Mouse (Mus musculus) liver, embryonic 14.5 days (tissue): ENCODE measurements around the gene Carmil1. TPM values are rescaled to one million over a fixed set of nuclear protein-coding genes. Genes with fewer than 3 reads are reported as not detected.
A peak's percentile ranks its signal among the peaks of the same experiment; 100 is the strongest.

Source experiments
- ATAC-seq: fragments of 200-750 bp; cut with Nextera tagmentation; 2 replicates; pipeline ENCODE4 v1.8.0; 2017; ENCODE audit warnings: moderate number of reproducible peaks, mild to moderate bottlenecking, moderate library complexity; ENCODE audit not compliant: insufficient read depth
- DNase-seq, 3 experiments: peaks; one replicate each; pipeline ENCODE4 v3.0.0-alpha.2; 2012 to 2013; ENCODE audit warnings: low read depth in 3 of 3, low spot score in 3 of 3
- H3K27ac ChIP-seq: fragments of 300-500 bp; sonication (generic); 2 replicates; pipeline ENCODE4 v1.5.1; 2014; ENCODE audit warnings: moderate library complexity, mild to moderate bottlenecking, control low read depth, inconsistent platforms
- H3K27me3 ChIP-seq: fragments of 300-500 bp; sonication (generic); 2 replicates; pipeline ENCODE4 v1.6.1; 2014; ENCODE audit warnings: mild to moderate bottlenecking, low read length, moderate library complexity; ENCODE audit not compliant: control insufficient read depth, insufficient read depth
- H3K36me3 ChIP-seq: fragments of 300-500 bp; sonication (generic); replicated peaks from 2 replicates; pipeline ENCODE4 v1.6.1; 2014; ENCODE audit warnings: low read depth; ENCODE audit not compliant: control insufficient read depth, insufficient read depth
- H3K4me1 ChIP-seq, 2 experiments: fragments of 200-500 bp in 1 of 2; fragments of 300-500 bp in 1 of 2; sonication (generic) in 1 of 2; replicated peaks; 2 replicates each; pipeline ENCODE4 v1.6.1; 2012 to 2014; ENCODE audit warnings: antibody characterized with exemption in 1 of 2, inconsistent platforms in 1 of 2, low read length in 1 of 2; ENCODE audit not compliant: control insufficient read depth in 2 of 2, insufficient read depth in 2 of 2
- H3K4me2 ChIP-seq: fragments of 300-500 bp; sonication (generic); 2 replicates; pipeline ENCODE4 v1.6.1; 2014; ENCODE audit warnings: low read depth, mild to moderate bottlenecking, control low read depth, moderate library complexity
- H3K4me3 ChIP-seq, 2 experiments: fragments of 200-500 bp in 1 of 2; fragments of 300-500 bp in 1 of 2; sonication (generic) in 1 of 2; 2 replicates each; pipeline ENCODE4 v1.5.1; 2012 to 2014; ENCODE audit warnings: low read depth in 2 of 2, low read length in 2 of 2, mild to moderate bottlenecking in 2 of 2, control low read depth in 1 of 2, inconsistent platforms in 1 of 2, moderate library complexity in 1 of 2; ENCODE audit not compliant: insufficient read depth in 1 of 2
- H3K9ac ChIP-seq: fragments of 300-500 bp; sonication (generic); replicated peaks from 2 replicates; pipeline ENCODE4 v1.6.1; 2014; ENCODE audit warnings: mild to moderate bottlenecking, control low read depth, moderate library complexity
- H3K9me3 ChIP-seq: fragments of 300-500 bp; sonication (generic); 2 replicates; pipeline ENCODE4 v1.6.1; 2016; ENCODE audit warnings: low read length, mixed read lengths; ENCODE audit not compliant: control insufficient read depth
- CTCF ChIP-seq: IDR thresholded peaks from 2 replicates; pipeline ENCODE4 v1.5.1; 2016; ENCODE audit warnings: antibody characterized with exemption, low read depth, control low read depth
- EP300 ChIP-seq: IDR thresholded peaks from 2 replicates; pipeline ENCODE4 v1.6.1; 2016; ENCODE audit warnings: antibody characterized with exemption, low read depth
- WGBS: fragments of 180-500 bp; shearing (Covaris S2); extraction: QIAGEN DNeasy Blood & Tissue Kit; methylation state at CpG from one replicate; pipeline ENCODE4 v1.1.7; 2014; ENCODE audit not compliant: insufficient replicate concordance; 5-methylcytosine and 5-hydroxymethylcytosine counted together
- polyA plus RNA-seq, 2 experiments: library from polyadenylated mRNA; depleted of rRNA in 1 of 2; stranded (reverse) in 1 of 2; unstranded in 1 of 2; fragments of >200 nt; fragmentation: Nextera tagmentation in 1 of 2; extraction: Ambion mirVana in 1 of 2; gene quantifications; 2 replicates each; pipeline versions ENCODE4 v1.2.1 to v1.2.3; 2012 to 2014

Carmil1 gene
- polyA plus RNA-seq, 2 experiments: 1.8 to 4.2 TPM

GRCm38 (mm10) chr13:24103152-24103551 lies 177.4 kb downstream of the Carmil1 start:
- no peak overlapping the region for H3K9ac ChIP-seq
- no peak overlapping the region for H3K4me2 ChIP-seq
- no peaks in the 10 kb centered on the region; a peak in 1 of 4 replicates for H3K4me1 ChIP-seq
- no peak for ATAC-seq
- H3K36me3 ChIP-seq: no peaks in the 10 kb centered on the region
- no peaks in the 10 kb centered on the region for H3K9me3 ChIP-seq
- 43% methylated on average over 2 of the region's 2 CpGs for WGBS
- no peak for DNase-seq
- no peak for TF ChIP-seq CTCF
- no peak for TF ChIP-seq EP300
- no peak overlapping the region for H3K4me3 ChIP-seq
- no peak overlapping the region for H3K27ac ChIP-seq
- H3K27me3 ChIP-seq: no peaks in the 10 kb centered on the region

DNA sequence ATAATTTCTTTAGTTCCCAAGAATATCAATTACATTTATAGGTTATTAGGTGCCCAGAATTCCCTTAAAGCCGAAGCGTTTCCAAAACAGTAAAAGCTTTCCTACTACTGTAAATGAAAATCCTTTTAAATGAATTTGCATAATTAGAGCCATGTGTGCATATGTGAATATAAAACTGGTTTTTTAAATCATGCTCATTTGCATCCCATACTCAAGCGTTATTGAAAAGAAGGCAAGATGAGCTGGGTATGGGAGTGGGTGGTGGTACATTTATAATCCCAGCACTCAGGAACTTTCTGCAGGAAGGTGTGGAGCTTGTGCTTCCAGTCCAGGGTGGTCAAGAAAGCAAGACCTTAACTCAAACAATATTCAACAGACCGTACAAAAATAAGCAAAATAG lies 178.3 kb downstream of the Carmil1 start:
- 72% methylated on average over 4 of the region's 4 CpGs for WGBS
- H3K27ac ChIP-seq: no peak overlapping the region
- no peaks in the 10 kb centered on the region for H3K9me3 ChIP-seq
- H3K4me1 ChIP-seq: no peaks in the 10 kb centered on the region; a peak in 1 of 4 replicates
- no peak overlapping the region for H3K4me2 ChIP-seq
- no peaks in the 10 kb centered on the region for H3K27me3 ChIP-seq
- no peak for TF ChIP-seq CTCF
- TF ChIP-seq EP300: no peak
- no peak for DNase-seq
- H3K36me3 ChIP-seq: no peaks in the 10 kb centered on the region
- no peak overlapping the region for H3K9ac ChIP-seq
- H3K4me3 ChIP-seq: no peak overlapping the region
- ATAC-seq: no peak

- Histone ChIP-seq H3K36me3 (no peaks in the 10 kb centered on the region), H3K27me3 (no peaks in the 10 kb centered on the region), H3K27ac (no peak overlapping the region), H3K9ac (no peak overlapping the region), H3K9me3 (no peaks in the 10 kb centered on the region), H3K4me1 (no peaks in the 10 kb centered on the region; a peak in 1 of 4 replicates), H3K4me2 (no peak overlapping the region), H3K4me3 (no peak overlapping the region)
- TF ChIP-seq CTCF (no peak), EP300 (no peak)
- DNase-seq (no peak), ATAC-seq (no peak)
- 60% methylated on average over 11 of the region's 11 CpGs for WGBS
Observed at GRCm38 (mm10) chr13:24101157-24102130, 179.2 kb downstream of the Carmil1 start.

- ATAC-seq (peak; percentile 52; the same call in 1 of the 2 replicates), DNase-seq (no peak)
- Histone ChIP-seq H3K36me3 (no peaks in the 10 kb centered on the region), H3K4me2 (no peak overlapping the region), H3K27me3 (no peaks in the 10 kb centered on the region), H3K9ac (no peak overlapping the region), H3K4me3 (no peak overlapping the region), H3K4me1 (no peaks in the 10 kb centered on the region; a peak in 1 of 4 replicates), H3K9me3 (no peaks in the 10 kb centered on the region), H3K27ac (no peak overlapping the region)
- WGBS: 49% methylated on average over 11 of the region's 11 CpGs
- TF ChIP-seq CTCF (no peak), EP300 (no peak)
Observed at GRCm38 (mm10) chr13:24100516-24101094, 180.0 kb downstream of the Carmil1 start.

GRCm38 (mm10) chr13:24096573-24096972 lies 184.0 kb downstream of the Carmil1 start:
- ATAC-seq (no peak), DNase-seq (no peak)
- 68% methylated on average over 6 of the region's 6 CpGs for WGBS
- no peaks in the 10 kb centered on the region; a peak in 1 of 4 replicates for H3K4me1 ChIP-seq
- H3K27me3 ChIP-seq: no peaks in the 10 kb centered on the region
- H3K4me3 ChIP-seq: no peak overlapping the region
- H3K4me2 ChIP-seq: no peak overlapping the region
- H3K27ac ChIP-seq: no peak overlapping the region
- TF ChIP-seq EP300: no peak
- TF ChIP-seq CTCF: no peak
- H3K9ac ChIP-seq: no peak overlapping the region
- H3K9me3 ChIP-seq: no peaks in the 10 kb centered on the region
- no peaks in the 10 kb centered on the region for H3K36me3 ChIP-seq
